Mouse (Mus musculus) frontal cortex, postnatal 36 days (tissue): ENCODE measurements at regions not wholly inside any gene's neighbourhood (a gene's known extent, or its start where the extent isn't known, plus 50 kb on each side); places are given as distances from the start of the nearest gene placed in this dataset.

Source experiments
- DNase-seq, 2 experiments: peaks; one replicate each; pipeline ENCODE4 v3.0.0; 2022; ENCODE audit warnings: low spot score in 2 of 2

DNA sequence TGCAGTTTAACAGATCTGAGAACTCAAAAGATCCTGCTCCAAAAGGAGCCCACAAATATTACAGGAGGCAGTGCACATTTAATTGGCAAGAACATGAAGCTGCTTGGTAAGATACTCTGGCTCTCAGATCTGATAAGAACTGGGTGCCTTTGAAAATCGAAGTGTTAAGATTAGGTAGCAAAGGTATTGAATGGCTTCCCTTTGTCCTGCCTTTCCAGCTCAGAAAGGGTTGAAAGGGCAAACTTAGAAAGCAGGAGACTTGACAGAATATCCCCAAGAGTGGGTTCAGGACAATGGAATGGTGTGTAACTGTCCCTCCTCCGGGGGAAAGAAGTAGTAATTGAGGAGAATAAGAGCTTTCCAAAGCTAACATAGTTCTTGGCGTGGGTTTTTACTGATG is 431.4 kb downstream of the Gm10283 start:
- DNase-seq = no peak

DNA sequence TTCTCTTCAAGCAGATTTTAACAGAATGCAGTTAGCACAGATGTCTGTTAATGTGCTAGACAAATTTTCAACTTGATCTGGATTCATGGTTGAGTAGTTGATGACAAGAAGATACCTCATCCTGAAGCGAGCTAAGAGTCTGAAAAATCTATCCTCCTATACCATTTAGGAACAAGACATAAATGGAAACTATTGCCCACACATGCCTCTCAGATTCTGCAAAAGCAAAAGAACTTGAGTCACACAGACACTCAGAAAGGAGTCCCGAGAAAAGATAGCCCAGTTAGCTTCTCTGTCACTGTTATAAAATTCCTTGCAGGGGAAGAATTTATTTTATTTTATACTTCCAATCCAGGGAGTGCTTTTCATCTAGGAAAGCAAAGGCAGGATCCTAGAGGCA is 447.9 kb downstream of the Gm10283 start:
- peak in 1 of 2 experiments; percentile 10 for DNase-seq

GRCm38 (mm10) chr8:60028676-60029075 is 474.3 kb downstream of the Gm10283 start:
- peak in 1 of 2 experiments; percentile 11 for DNase-seq
